Mouse (Mus musculus) hindbrain, embryonic 11.5 days (tissue): ENCODE data around the gene Peli2. TPM values are rescaled to one million over a fixed set of nuclear protein-coding genes. Genes with fewer than 3 reads are reported as not detected.

Experiments used
- ATAC-seq: fragments of 200-750 bp; cut with Nextera tagmentation; 2 replicates; pipeline ENCODE4 v1.8.0; 2017; ENCODE audit warnings: mild to moderate bottlenecking, moderate TSS enrichment, moderate library complexity; ENCODE audit not compliant: low FRiP score
- DNase-seq: peaks from one replicate; pipeline ENCODE4 v3.0.0-alpha.2; 2015; ENCODE audit warnings: low spot score
- H3K27ac ChIP-seq: fragments of 300-500 bp; sonication (generic); 2 replicates; pipeline ENCODE4 v1.5.1; 2014; ENCODE audit warnings: mild to moderate bottlenecking, low read depth, low read length
- H3K27me3 ChIP-seq: fragments of 300-500 bp; sonication (generic); 2 replicates; pipeline ENCODE4 v1.6.1; 2014; ENCODE audit warnings: mild to moderate bottlenecking, low read length, moderate library complexity, mixed read lengths; ENCODE audit not compliant: control insufficient read depth, insufficient read depth
- H3K36me3 ChIP-seq: fragments of 300-500 bp; sonication (generic); 2 replicates; pipeline ENCODE4 v1.6.1; 2014; ENCODE audit warnings: mild to moderate bottlenecking, low read length, moderate library complexity, mixed read lengths; ENCODE audit not compliant: control insufficient read depth, insufficient read depth
- H3K4me1 ChIP-seq: fragments of 300-500 bp; sonication (generic); replicated peaks from 2 replicates; pipeline ENCODE4 v1.6.1; 2014; ENCODE audit warnings: low read length, mixed read lengths; ENCODE audit not compliant: control insufficient read depth, insufficient read depth
- H3K4me2 ChIP-seq: fragments of 300-500 bp; sonication (generic); replicated peaks from 2 replicates; pipeline ENCODE4 v1.6.1; 2014; ENCODE audit warnings: mild to moderate bottlenecking, low read depth, low read length
- H3K4me3 ChIP-seq: fragments of 300-500 bp; sonication (generic); 2 replicates; pipeline ENCODE4 v1.5.1; 2014; ENCODE audit warnings: low read depth, low read length
- H3K9ac ChIP-seq: fragments of 300-500 bp; sonication (generic); 2 replicates; pipeline ENCODE4 v1.6.1; 2014; ENCODE audit warnings: low read depth, low read length
- H3K9me3 ChIP-seq: fragments of 300-500 bp; sonication (generic); 2 replicates; pipeline ENCODE4 v1.6.1; 2016; ENCODE audit warnings: low read length; ENCODE audit not compliant: control insufficient read depth
- WGBS: fragments of 180-500 bp; shearing (Covaris S2); extraction: QIAGEN DNeasy Blood & Tissue Kit; methylation state at CpG from one replicate; pipeline ENCODE4 v1.1.7; 2014; 5-methylcytosine and 5-hydroxymethylcytosine counted together
- polyA plus RNA-seq: library from polyadenylated mRNA; unstranded; fragments of >200 nt; fragmentation: Nextera tagmentation; extraction: Ambion mirVana; gene quantifications from 2 replicates; pipeline ENCODE4 v1.2.1, GENCODE M21; 2014

Peli2 gene
- polyA plus RNA-seq, 1 experiment from 2014 or later = 17.3 TPM

DNA sequence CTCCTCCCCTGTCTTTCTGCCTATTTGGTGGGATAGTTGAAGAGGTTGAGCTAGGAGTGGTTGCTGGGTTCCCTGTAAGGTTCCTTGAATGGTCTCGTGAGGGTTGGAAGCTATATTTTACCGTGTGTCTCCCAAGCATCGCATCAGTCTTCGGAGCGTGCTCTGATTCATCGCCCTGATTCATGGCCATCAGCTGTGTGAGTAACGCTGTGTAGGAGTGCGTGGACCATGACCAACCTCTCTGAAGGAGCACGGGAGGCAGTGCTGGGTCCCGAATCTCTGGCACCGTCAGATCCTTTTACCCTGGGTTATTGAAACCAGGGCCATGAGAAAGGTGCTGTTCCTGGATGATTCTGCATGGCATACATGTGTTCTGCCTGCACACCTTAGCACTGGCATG lies 92.2 kb downstream of the Peli2 start:
- Histone ChIP-seq H3K9ac (no peak overlapping the region), H3K4me2 (no peak overlapping the region), H3K27ac (no peak overlapping the region), H3K36me3 (no peaks in the 10 kb centered on the region), H3K4me3 (no peak overlapping the region), H3K9me3 (no peaks in the 10 kb centered on the region), H3K4me1 (no peaks in the 10 kb centered on the region), H3K27me3 (no peaks in the 10 kb centered on the region)
- ATAC-seq (no peak), DNase-seq (no peak)
- WGBS = 97% methylated on average over 11 of the region's 11 CpGs

GRCm38 (mm10) chr14:48213593-48213992 lies 93.0 kb downstream of the Peli2 start:
- ATAC-seq = no peak
- no peak for DNase-seq
- Histone ChIP-seq H3K4me1 (no peaks in the 10 kb centered on the region), H3K36me3 (no peaks in the 10 kb centered on the region), H3K4me3 (no peak overlapping the region), H3K4me2 (no peak overlapping the region), H3K9ac (no peak overlapping the region), H3K9me3 (no peaks in the 10 kb centered on the region), H3K27me3 (no peaks in the 10 kb centered on the region), H3K27ac (no peak overlapping the region)
- 94% methylated on average over 15 of the region's 15 CpGs for WGBS

- Histone ChIP-seq H3K9me3 (no peaks in the 10 kb centered on the region), H3K36me3 (no peaks in the 10 kb centered on the region), H3K27me3 (no peaks in the 10 kb centered on the region), H3K4me1 (no peaks in the 10 kb centered on the region), H3K4me3 (no peak overlapping the region), H3K27ac (no peak overlapping the region), H3K4me2 (no peak overlapping the region), H3K9ac (no peak overlapping the region)
- DNase-seq (no peak), ATAC-seq (no peak)
- 89% methylated on average over 9 of the region's 9 CpGs for WGBS
These were observed 101.4 kb downstream of the Peli2 start for GRCm38 (mm10) chr14:48222051-48222450.

DNA sequence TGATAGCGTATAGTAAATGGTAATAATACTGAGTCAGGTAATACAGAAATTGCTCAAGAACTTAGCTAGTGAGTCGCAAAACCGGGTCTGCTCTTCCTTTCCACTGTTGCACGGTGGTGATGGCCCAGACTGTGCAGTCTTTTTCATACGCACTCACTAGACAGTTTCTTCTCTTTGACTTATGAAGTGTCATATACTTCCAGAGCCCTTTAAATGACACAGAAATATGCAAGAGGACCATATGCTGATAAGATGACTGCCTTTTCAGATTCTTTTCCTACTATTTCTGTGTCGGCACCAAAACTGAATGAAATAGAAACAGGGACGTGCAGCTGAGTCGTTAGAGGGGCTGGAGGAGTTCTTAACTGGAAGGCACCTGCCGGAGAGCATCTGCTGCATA lies 102.1 kb downstream of the Peli2 start:
- WGBS = 94% methylated on average over 9 of the region's 9 CpGs
- no peaks in the 10 kb centered on the region for H3K4me1 ChIP-seq
- DNase-seq (no peak), ATAC-seq (no peak)
- H3K9me3 ChIP-seq = no peaks in the 10 kb centered on the region
- no peak overlapping the region for H3K27ac ChIP-seq
- no peaks in the 10 kb centered on the region for H3K36me3 ChIP-seq
- H3K9ac ChIP-seq = no peak overlapping the region
- H3K27me3 ChIP-seq = no peaks in the 10 kb centered on the region
- no peak overlapping the region for H3K4me3 ChIP-seq
- no peak overlapping the region for H3K4me2 ChIP-seq

DNA sequence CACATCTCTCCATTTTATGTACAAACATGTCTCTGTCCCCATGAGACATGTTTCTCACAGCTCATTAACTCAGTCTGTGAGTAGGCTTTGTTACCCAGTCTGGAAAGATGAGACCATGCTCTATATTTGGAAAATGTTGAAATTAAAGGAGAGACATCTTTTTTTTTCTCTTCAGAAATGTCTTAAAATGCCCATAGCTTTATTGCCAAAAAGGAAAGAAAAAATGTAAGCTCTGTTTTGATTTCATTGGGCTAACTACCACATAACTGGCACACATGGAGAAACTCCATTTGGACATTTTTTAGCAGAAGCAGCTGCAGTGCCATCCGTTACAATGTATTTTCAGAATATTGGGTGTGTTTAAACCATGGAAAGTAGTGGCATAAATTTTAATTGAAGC lies 103.6 kb downstream of the Peli2 start:
- Histone ChIP-seq H3K4me1 (no peaks in the 10 kb centered on the region), H3K27me3 (no peaks in the 10 kb centered on the region), H3K4me3 (no peak overlapping the region), H3K9ac (no peak overlapping the region), H3K9me3 (no peaks in the 10 kb centered on the region), H3K4me2 (no peak overlapping the region), H3K36me3 (no peaks in the 10 kb centered on the region), H3K27ac (no peak overlapping the region)
- WGBS = 92% methylated on average over 1 of the region's 1 CpGs
- ATAC-seq (no peak), DNase-seq (no peak)

DNA sequence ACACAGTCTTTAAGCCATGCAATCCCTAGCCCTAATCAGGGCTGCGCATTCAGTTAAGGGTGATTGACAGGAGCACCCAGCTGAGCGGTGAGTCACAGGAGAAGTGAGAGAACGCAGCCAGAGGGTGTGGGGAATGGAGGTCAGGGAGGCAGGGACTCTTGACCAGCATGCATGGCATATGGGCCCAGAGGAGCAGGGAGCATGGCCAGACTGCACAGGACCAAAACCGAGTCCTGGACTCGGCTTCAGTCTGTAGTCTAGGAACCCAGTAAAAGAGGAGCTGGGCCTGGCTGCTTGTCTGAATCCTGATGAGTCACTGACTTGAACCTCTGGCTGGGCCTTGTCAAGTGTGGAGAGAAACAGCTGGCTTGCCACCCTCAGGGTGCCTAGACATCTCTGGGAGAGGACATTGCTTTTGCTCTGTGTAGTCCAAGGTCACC lies 104.3 kb downstream of the Peli2 start:
- no peaks in the 10 kb centered on the region for H3K36me3 ChIP-seq
- H3K9me3 ChIP-seq = no peaks in the 10 kb centered on the region
- no peak overlapping the region for H3K27ac ChIP-seq
- no peaks in the 10 kb centered on the region for H3K27me3 ChIP-seq
- no peak overlapping the region for H3K4me2 ChIP-seq
- DNase-seq (no peak), ATAC-seq (no peak)
- no peak overlapping the region for H3K4me3 ChIP-seq
- WGBS = 51% methylated on average over 5 of the region's 5 CpGs
- no peak overlapping the region for H3K9ac ChIP-seq
- no peaks in the 10 kb centered on the region for H3K4me1 ChIP-seq

DNA sequence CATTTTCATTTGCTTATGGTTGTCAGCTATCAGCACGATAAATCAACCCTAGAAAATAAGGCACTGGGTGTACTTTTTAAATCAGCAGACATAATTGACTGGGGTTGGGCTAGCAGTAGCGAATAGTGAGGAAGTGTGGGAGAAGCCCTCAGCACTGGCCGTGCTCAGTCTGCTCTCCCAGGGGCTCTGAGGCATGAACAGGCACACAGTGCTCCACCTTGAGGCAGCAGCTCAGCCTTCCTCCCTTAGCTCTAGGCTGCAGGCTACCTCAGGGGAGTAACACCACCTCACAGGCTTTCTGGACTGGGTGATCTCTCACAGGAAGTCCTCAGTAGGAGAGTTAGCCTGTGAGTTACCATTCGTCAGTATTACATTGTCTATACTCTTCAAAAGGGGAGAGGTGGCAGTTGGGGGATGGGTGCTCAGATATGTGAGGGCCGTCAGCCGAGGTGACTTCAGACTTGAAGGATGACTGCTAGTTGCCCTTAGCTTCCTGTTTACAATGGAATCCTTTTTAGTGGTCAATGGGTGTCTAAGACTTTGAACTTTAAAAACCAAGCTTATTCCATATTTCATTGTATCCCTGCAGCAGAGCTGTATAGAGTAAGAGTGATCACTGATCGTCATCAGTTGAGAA lies 105.3 kb downstream of the Peli2 start:
- Histone ChIP-seq H3K27ac (no peak overlapping the region), H3K9me3 (no peaks in the 10 kb centered on the region), H3K36me3 (no peaks in the 10 kb centered on the region), H3K4me2 (no peak overlapping the region), H3K4me1 (no peaks in the 10 kb centered on the region), H3K27me3 (no peaks in the 10 kb centered on the region), H3K4me3 (no peak overlapping the region), H3K9ac (no peak overlapping the region)
- WGBS = 69% methylated on average over 7 of the region's 7 CpGs
- no peak for ATAC-seq
- DNase-seq = no peak

DNA sequence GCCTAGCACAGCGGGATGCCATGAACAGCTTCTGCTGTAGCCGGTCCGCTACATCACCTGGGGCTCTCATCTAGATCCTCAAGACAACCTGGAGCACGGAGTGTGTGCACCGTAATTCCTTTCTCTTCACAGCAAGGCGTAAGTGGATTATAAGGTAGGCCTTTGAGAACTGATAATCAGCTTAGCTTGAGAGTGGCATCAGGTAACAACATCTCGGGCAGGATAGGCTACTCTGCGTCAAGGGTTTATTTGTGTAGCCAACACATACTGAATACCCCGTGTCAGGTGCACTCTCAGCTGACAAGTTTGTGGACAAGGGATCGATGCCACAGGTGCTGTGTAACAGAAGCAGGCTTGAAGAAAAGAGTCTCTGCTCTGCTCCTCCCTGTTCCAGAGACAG lies 106.1 kb downstream of the Peli2 start:
- ATAC-seq (no peak), DNase-seq (no peak)
- Histone ChIP-seq H3K4me2 (no peak overlapping the region), H3K9ac (no peak overlapping the region), H3K9me3 (no peaks in the 10 kb centered on the region), H3K27me3 (no peaks in the 10 kb centered on the region), H3K4me3 (no peak overlapping the region), H3K27ac (no peak overlapping the region), H3K36me3 (no peaks in the 10 kb centered on the region), H3K4me1 (no peaks in the 10 kb centered on the region)
- 88% methylated on average over 10 of the region's 10 CpGs for WGBS

DNA sequence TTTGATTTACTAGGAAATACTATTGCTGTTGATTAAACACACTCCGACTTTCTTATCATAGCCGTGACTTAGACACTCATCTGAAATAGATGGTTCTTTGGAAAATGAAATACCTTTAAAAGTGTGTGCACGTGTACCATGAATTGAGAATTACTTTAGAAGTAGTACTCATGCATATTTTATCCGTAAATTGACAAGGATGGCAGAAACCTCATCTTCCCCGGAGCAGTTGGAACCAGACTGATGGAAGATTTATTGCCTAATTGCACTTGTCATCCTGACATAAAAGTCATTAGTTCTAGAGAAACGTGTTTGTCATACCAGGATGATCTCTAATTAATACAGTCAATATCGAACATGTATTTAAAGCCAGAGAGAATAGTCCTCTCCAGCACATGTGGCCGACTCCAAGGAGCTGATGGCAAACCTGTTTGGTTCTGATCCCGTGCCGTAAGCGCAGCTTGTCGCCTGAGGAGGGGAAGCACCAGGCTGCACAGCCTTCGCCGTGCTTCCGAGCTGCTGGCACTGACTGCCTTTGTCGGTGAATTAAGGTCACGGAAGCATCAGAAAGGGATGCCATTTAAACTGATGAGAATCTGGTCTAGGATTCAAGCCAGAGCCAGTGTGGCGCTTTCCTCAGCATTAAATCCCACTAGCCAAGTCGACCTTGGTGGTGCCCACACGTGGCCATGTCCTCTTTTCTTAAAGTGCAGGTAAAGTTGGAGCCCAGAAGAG lies 114.3 kb downstream of the Peli2 start:
- no peak for DNase-seq
- 87% methylated on average over 20 of the region's 20 CpGs for WGBS

More for the DNA sequence above, 114.3 kb downstream of the Peli2 start:
- no peaks in the 10 kb centered on the region for H3K36me3 ChIP-seq
- no peak for ATAC-seq
- H3K4me1 ChIP-seq = no peaks in the 10 kb centered on the region
- H3K9me3 ChIP-seq = no peaks in the 10 kb centered on the region
- H3K4me3 ChIP-seq = no peak overlapping the region
- no peak overlapping the region for H3K9ac ChIP-seq
- no peaks in the 10 kb centered on the region for H3K27me3 ChIP-seq
- H3K27ac ChIP-seq = no peak overlapping the region
- H3K4me2 ChIP-seq = no peak overlapping the region
